Mouse (Mus musculus) liver, adult 2 months (tissue): Measurements from ENCODE around the gene Fto. TPM values are rescaled to one million over a fixed set of nuclear protein-coding genes. Genes with fewer than 3 reads are reported as not detected.
A peak's percentile ranks its signal among the peaks of the same experiment; 100 is the strongest.

Experiments
- DNase-seq: peaks from one replicate; pipeline ENCODE4 v3.0.0-alpha.2; 2011; ENCODE audit warnings: low read depth, low spot score; ENCODE audit errors: extremely low read depth
- H3K27ac ChIP-seq: fragments of 200-500 bp; replicated peaks from 2 replicates; pipeline ENCODE4 v1.5.1; 2012; ENCODE audit warnings: low read depth, mild to moderate bottlenecking, control low read depth, inconsistent platforms, low read length; ENCODE audit not compliant: insufficient read depth
- H3K27me3 ChIP-seq: fragments of 200-500 bp; 2 replicates; pipeline ENCODE4 v1.6.1; 2012; ENCODE audit warnings: mild to moderate bottlenecking, moderate library complexity, low read length, inconsistent platforms; ENCODE audit not compliant: control insufficient read depth, insufficient read depth
- H3K36me3 ChIP-seq: fragments of 200-500 bp; 2 replicates; pipeline ENCODE4 v1.6.1; 2012; ENCODE audit warnings: low read length, inconsistent platforms; ENCODE audit not compliant: control insufficient read depth, insufficient read depth
- H3K4me1 ChIP-seq: fragments of 200-500 bp; 2 replicates; pipeline ENCODE4 v1.6.1; 2011; ENCODE audit warnings: low read length; ENCODE audit not compliant: control insufficient read depth, insufficient read depth
- H3K4me3 ChIP-seq: fragments of 200-500 bp; 2 replicates; pipeline ENCODE4 v1.5.1; 2011; ENCODE audit warnings: low read depth, mild to moderate bottlenecking, control low read depth, low read length, moderate library complexity; ENCODE audit not compliant: insufficient read depth
- H3K79me2 ChIP-seq: fragments of 200-500 bp; 2 replicates; pipeline ENCODE4 v1.6.1; 2012; ENCODE audit warnings: inconsistent platforms, mild to moderate bottlenecking, low read length, moderate library complexity; ENCODE audit not compliant: control insufficient read depth, insufficient read depth
- H3K9ac ChIP-seq: fragments of 200-500 bp; 2 replicates; pipeline ENCODE4 v1.6.1; 2012; ENCODE audit warnings: low read depth, mild to moderate bottlenecking, control low read depth, inconsistent platforms, low read length
- CTCF ChIP-seq: fragments of 200-500 bp; IDR thresholded peaks from 2 replicates; pipeline ENCODE4 v1.5.1; 2011; ENCODE audit warnings: low read depth, low read length, control low read depth
- POLR2A ChIP-seq: fragments of 200-500 bp; IDR thresholded peaks from 2 replicates; pipeline ENCODE4 v1.6.1; 2011; ENCODE audit warnings: low read length, control low read depth; ENCODE audit not compliant: insufficient read depth; ENCODE audit errors: extremely low read depth
- WGBS: fragments of 180-500 bp; shearing (Covaris S2); methylation state at CpG from one replicate; pipeline ENCODE4 v1.1.7; 2018; 5-methylcytosine and 5-hydroxymethylcytosine counted together
- polyA plus RNA-seq: library from polyadenylated mRNA; depleted of rRNA; stranded (reverse); fragments of >200 nt; gene quantifications from 2 replicates; pipeline ENCODE4 v1.2.3, GENCODE M21; 2012
- total RNA-seq: library from RNA; depleted of rRNA; stranded (reverse); fragments of >200 nt; gene quantifications from 2 replicates; pipeline ENCODE4 v1.2.3, GENCODE M21; 2014

Gene Fto
- total and polyA plus RNA-seq, 2 experiments, result 14.1 to 15.6 TPM

DNA sequence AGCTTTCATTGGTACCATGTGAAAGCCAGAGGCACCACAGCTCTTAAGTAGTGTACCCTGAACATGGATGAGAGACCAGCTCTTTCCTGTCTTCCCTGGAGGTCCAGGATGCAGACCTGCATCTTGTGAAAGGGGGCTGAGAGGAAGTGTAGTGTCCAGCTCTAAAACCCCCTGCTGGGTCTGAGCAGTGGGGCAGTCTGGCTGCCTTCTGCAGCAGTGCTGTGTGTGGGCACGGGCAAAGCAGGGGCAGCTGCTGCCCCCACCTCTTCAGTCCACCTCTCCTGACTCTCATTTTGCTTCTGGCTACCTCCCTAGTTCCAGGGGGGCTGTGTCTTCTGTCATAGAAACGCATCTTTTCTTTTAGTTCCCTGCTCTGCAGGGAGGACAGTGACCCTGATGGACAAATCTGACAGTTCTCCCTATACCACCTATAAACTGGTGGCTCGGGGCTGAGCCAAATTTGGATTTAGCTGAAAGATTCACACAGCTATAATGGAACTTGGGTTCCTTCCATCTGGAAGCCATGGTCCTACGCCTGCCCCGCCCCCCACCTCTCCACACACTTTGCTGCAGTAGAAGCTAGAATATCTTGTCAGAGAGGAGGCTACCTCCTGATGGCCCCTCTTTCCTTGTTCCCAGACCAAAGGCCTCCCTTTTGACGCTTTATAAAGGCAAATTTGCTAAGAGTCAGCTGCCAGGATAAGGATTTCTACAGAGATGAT lies 371.4 kb downstream of the Fto start:
- Histone ChIP-seq H3K27ac (no peak overlapping the region), H3K9ac (no peak overlapping the region), H3K4me1 (no peaks in the 10 kb centered on the region), H3K4me3 (no peak overlapping the region), H3K36me3 (no peaks in the 10 kb centered on the region), H3K79me2 (no peaks in the 10 kb centered on the region), H3K27me3 (no peaks in the 10 kb centered on the region)
- 83% methylated on average over 6 of the region's 6 CpGs for WGBS
- TF ChIP-seq CTCF (no peak), POLR2A (no peak)
- no peak for DNase-seq

DNA sequence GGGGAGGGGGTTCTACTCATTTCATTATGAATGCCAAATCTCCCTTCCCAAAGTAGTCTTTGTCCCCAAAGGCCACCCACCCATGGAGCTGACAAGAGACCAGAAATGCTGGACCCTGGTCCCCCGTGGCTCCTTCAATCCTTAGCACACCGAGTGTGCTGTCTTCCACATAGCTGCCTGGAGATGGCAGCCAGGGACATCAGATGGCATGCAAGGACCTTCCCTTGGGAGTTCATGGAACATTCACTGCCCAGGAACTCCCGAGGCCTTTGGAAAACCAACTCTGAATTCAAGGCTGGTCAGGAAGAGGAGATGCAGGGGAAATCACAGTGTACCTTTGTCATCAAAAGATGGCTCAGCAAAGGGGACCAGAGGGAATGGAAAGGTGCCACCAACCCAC lies 372.1 kb downstream of the Fto start:
- H3K9ac ChIP-seq, result no peak overlapping the region
- 60% methylated on average over 3 of the region's 3 CpGs for WGBS

DNA sequence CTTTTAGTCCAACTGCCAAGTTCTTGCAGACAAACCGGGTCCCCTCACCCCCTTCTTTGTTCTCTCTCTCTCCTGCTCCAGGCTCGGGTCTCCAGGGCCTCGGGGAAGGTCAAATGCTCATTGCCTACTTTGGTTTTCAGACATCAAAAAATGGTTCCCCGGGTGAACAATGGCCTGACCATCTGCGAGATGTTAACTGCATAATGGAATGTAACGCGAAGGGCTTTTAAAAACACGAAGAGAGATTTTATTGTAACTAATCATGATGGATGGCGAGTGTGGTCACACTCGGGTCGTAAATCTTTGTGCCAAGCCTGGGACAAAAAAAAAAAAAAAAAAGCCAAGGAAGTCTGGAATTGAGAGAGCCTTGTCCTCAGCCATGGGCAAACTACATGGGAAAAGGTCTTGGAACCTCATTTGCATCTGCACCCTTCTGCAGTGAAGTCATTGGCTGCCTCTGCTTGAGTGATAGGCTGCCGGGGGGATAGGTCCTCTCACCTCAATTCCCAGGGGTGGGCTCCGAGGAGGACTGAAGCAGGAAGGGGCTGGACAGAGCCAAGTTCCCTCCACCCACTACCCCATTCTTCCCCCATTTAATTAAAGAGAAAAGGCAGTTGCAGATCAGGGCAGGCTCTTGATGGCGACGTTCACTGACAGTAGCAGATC lies 378.9 kb downstream of the Fto start:
- Histone ChIP-seq H3K79me2 (no peaks in the 10 kb centered on the region), H3K36me3 (no peaks in the 10 kb centered on the region), H3K27me3 (no peaks in the 10 kb centered on the region), H3K27ac (no peak overlapping the region), H3K4me1 (no peaks in the 10 kb centered on the region), H3K4me3 (no peak overlapping the region), H3K9ac (no peak overlapping the region)
- TF ChIP-seq POLR2A, result no peak
- TF ChIP-seq CTCF, result no peak
- no peak for DNase-seq
- 66% methylated on average over 15 of the region's 15 CpGs for WGBS

More for the DNA sequence above, 372.1 kb downstream of the Fto start:
- Histone ChIP-seq H3K36me3 (no peaks in the 10 kb centered on the region), H3K4me1 (no peaks in the 10 kb centered on the region), H3K79me2 (no peaks in the 10 kb centered on the region), H3K27ac (no peak overlapping the region), H3K4me3 (no peak overlapping the region), H3K27me3 (no peaks in the 10 kb centered on the region)
- DNase-seq, result no peak
- no peak for TF ChIP-seq CTCF
- no peak for TF ChIP-seq POLR2A

DNA sequence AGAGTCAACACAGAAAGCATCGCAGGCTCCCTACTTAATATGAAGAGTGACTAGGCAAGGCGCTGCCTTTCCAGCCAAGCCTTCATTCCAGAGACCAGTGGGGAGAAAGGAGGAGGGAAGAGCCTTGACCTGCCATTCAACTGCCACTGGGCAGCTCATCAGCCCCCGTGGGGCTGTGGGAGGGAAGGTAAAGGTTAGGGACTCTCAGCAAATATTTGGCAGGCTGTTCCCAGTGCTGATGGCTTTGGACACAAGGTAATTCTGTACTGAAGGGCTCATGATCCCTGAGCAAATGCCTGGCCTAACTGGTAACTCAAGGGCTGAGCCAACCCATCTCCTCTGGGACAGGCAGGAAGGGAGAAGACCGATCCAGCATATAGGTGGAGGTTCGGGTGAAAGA lies 393.2 kb downstream of the Fto start:
- 0 out of 2 replicates have a peak, but pooled peaks cover 5% of the 10 kb centered on the region for H3K27me3 ChIP-seq
- WGBS, result 35% methylated on average over 5 of the region's 5 CpGs

DNA sequence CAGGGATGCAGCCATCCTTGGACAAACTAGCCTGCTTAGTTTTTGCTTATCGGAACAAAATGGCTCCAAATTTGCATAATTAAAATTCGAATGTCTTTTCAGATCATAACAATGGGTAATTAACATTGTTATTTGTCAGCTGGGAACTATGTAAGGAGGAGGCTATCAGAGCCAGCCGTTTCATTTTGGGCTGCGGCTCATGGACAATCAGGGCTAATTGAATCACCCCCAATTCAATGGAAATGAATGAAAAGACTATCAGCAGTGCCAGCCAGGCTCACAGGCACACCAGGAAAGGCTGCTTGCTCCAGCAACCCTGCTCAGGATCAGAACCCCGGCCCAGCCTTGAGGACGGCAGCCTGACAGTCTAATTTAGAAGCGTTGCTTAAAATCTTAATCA lies 395.3 kb downstream of the Fto start:
- DNase-seq, result no peak
- no peak overlapping the region for H3K27ac ChIP-seq
- H3K4me3 ChIP-seq, result no peak overlapping the region
- H3K36me3 ChIP-seq, result no peaks in the 10 kb centered on the region
- H3K4me1 ChIP-seq, result peaks cover 5% of the 10 kb centered on the region
- H3K9ac ChIP-seq, result no peak overlapping the region
- peaks cover 9% of the 10 kb centered on the region; the same call in 1 of the 2 replicates for H3K27me3 ChIP-seq
- WGBS, result 75% methylated on average over 7 of the region's 7 CpGs
- H3K79me2 ChIP-seq, result no peaks in the 10 kb centered on the region
- TF ChIP-seq CTCF (no peak), POLR2A (no peak)

More for the DNA sequence above, 393.2 kb downstream of the Fto start:
- DNase-seq, result peak; percentile 61
- no peaks in the 10 kb centered on the region for H3K79me2 ChIP-seq
- no peak overlapping the region for H3K4me3 ChIP-seq
- peaks cover 3% of the 10 kb centered on the region for H3K4me1 ChIP-seq
- no peak overlapping the region for H3K27ac ChIP-seq
- H3K36me3 ChIP-seq, result no peaks in the 10 kb centered on the region
- no peak for TF ChIP-seq POLR2A
- no peak for TF ChIP-seq CTCF
- no peak overlapping the region for H3K9ac ChIP-seq

DNA sequence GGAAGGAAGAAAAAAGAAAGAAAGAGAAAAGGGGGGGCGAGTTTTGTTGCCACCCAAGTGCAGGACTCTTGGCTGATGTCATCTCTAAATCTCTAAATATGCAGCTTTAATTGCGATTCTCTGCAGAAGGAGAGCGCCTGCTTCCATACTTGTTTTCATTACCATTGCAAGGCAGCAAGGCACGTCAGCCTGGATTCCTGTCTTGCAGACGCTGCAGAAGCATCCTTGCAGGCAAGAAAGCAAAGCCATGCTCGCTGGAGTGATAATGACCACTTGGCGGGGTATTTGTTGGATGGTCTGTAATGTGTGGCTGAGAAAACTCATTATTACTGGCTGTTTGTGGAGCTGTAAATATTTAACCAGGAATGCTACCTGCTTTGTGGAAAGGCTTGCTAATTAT lies 396.4 kb downstream of the Fto start:
- Histone ChIP-seq H3K27me3 (peaks cover 6% of the 10 kb centered on the region; the same call in 1 of the 2 replicates), H3K4me1 (peaks cover 5% of the 10 kb centered on the region), H3K9ac (no peak overlapping the region), H3K79me2 (no peaks in the 10 kb centered on the region), H3K36me3 (no peaks in the 10 kb centered on the region), H3K27ac (no peak overlapping the region), H3K4me3 (no peak overlapping the region)
- peak; percentile 41 for DNase-seq
- WGBS, result 20% methylated on average over 7 of the region's 7 CpGs
- no peak for TF ChIP-seq POLR2A
- TF ChIP-seq CTCF, result no peak
